Mouse (Mus musculus) monocyte, adult 2 months (primary cell): ENCODE results near the gene Plce1.

Source experiments
- DNase-seq, 2 experiments: peaks; one replicate each; pipeline ENCODE4 v3.0.0; 2022; ENCODE audit warnings: low spot score in 2 of 2, low read depth in 1 of 2

The Plce1 gene

DNA sequence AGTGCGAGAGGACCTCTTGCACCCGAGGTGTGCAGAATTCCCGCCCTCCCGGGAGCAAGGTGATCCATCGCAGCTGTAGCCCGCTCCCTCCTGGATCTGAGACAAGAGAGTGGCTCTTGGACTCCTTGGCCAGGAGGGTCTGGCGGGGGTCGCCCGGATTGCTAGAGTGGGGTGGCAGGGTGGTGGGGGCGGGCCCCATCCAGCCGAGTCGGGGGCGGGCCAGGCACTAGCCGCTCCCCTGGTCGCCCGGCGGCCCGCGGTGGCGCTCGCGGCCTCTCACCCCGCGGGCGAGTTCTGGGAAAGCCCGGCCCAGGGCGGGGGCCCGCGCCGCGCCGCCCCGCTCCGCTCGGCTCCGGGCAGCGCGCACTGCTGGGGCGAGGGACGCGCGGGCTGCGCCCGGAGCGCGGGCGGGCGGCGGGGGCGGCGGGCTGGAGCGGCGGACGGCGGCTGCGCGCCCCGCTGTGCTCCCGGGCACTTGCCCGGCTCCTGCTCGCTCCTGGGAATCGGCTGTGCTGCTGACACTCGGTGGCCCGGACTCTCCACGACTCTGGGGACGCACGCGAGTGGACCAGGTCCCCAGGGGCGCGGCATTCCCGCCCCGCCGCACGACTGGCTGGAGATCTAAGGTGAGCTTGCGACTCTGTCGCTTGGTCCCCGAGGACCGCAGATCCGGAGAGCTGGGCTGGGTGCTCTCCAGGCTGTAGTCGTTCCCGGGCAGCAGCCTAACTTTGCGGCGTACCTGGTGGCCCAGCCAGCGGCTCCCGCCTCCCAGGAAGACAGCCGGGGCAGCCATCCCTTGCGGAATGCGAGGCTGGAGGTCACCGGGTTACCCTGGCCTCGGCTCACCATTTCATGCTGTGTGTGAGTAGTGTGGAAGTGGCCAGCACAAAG lies at the start of gene Plce1:
Gene Plce1, plus strand, starts transcription at position 379 of the 891 bp plus-strand sequence.
- no peak for DNase-seq

DNA sequence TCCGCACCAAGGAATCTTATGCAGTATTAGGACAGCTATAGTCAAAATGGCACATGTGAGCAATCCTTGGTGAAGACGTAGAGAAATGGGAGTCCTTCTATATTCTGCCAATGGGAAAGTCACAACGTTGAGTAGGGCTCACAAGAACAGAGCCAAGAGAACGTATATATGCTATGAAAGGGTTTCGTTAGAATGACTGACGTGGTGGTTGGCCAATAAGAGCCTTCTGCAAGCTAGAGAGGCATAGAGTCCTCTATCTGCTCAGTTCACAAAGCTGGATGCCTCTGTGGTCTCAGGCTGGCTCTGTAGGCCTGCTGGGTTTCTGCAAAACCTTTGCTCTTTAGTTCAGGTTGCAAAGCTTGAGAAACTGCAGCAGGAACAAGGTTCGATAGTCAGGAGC lies 49.6 kb upstream of the Plce1 start:
- no peak for DNase-seq

DNA sequence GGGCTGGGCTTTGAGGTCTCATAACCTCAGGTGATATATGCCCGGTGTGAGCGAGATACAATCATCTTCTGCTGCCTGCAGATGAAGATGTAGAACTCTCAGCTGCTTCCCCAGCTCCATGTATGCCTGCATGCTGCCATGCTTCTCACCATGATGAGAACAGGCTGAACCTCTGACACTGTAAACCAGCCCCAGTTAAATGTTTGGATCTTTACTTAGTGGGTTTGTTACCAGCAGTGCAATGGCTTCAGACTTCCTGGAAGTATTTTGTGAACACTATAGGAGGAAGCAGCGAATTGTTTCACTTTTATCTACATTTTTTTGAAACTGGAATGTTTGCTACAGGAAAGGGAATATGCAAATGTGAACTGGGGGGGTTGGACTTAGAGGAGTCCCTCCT lies 48.9 kb upstream of the Plce1 start:
- no peak for DNase-seq

- no peak for DNase-seq
Observed at GRCm38 (mm10) chr19:38433381-38433780, 47.5 kb upstream of the Plce1 start.

GRCm38 (mm10) chr19:38435221-38435620 lies 45.7 kb upstream of the Plce1 start:
- no peak for DNase-seq

DNA sequence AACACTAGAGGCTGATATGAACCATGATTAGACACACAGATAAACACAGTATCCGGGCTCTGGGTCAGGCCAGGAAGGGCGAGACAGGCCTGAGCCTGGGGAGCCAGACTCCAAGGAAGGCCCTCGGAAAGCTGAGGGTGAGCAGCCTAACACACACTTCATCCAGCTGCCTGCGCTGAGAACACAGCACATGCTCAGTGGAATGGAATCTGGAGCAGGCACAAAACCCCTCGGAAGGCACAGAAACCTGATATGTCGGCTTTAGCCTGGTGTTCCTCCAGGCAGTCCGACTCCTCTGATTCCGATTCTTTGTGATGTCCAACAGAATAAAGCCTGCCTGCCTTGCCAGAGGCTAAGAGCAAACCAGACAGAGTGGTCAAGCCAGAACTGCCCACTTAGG lies 39.0 kb upstream of the Plce1 start:
- DNase-seq: no peak

GRCm38 (mm10) chr19:38445758-38446157 lies 35.2 kb upstream of the Plce1 start:
- DNase-seq: no peak

DNA sequence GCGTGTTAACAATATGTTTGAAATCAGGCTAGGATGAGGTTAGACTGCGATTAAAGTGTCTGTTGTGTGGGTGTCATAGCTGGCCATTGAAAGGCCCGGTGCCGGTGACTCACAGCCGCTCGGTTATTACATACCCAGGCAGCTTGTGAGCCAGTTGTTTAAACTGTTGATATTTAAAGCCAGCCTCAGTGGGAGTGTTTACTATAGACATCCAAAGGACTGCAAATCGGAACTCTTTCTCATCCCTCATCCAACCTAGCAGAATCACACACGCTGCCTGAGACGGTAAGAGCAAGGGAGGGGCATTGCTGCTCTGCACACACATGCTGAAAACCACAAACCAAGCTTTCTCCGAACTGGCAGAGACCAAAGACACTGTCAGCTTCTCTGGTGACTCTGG lies 25.7 kb upstream of the Plce1 start:
- no peak for DNase-seq

DNA sequence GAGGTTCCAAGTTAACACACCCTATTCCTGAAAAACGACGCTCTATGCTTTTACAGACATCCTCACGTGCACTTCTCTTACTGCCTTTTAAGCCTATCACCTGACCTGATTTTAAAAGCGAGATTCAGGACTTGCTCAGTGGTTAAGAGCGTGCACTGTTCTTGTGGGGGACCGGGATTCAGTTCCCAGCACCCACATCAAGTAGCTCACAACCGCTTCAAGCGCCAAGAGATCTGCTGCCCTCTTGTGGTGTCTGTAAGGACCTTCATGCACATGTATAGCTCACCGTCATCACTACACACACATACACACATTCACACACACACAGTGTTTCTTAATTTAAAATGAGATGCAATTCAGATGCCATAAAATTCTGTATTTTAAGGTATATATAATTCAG lies 21.9 kb upstream of the Plce1 start:
- no peak for DNase-seq

DNA sequence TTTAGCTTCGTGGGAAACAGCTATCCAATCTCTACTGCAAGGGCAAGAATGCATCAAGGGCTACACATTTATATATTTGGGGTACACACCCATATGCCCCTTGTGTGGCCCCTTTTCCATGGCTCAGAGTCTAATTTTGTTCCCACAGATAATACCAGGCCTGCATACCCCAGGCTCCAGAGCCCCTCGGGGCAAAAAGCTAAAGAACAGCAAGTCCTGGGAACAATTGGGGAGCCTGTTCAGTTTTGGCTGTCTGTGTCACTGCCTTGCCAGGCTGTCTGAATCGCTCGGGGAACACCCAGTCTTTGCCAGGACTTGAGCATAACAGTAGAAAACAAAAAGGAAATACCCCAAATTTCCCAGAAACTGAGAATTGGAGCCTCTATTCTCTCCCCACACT lies 20.2 kb upstream of the Plce1 start:
- no peak for DNase-seq

- DNase-seq: no peak
Observed at GRCm38 (mm10) chr19:38470257-38470893, 10.5 kb upstream of the Plce1 start.

- no peak for DNase-seq
Observed at GRCm38 (mm10) chr19:38475394-38475793, 5.5 kb upstream of the Plce1 start.

DNA sequence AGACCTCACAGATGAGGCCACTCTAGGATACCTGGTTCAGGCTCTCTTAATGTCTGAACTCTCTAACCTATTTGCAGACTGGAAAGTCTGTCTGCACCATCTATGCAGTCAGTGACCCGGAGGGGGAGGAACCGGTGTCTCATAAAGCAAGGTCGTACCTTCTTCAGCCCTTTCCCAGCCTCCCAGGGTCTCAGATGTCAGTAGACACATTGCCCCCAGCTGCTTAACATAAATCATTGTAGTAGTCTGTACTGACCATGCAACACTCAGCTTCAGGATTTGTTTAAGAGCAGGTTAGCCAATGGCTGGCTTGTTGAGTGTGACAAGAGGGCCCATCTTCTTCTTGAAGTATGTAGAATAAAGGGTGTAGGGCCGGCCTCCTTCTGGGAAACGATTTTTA lies 2.6 kb upstream of the Plce1 start:
- no peak for DNase-seq

- no peak for DNase-seq
Observed at GRCm38 (mm10) chr19:38478948-38479347, 2.0 kb upstream of the Plce1 start.

DNA sequence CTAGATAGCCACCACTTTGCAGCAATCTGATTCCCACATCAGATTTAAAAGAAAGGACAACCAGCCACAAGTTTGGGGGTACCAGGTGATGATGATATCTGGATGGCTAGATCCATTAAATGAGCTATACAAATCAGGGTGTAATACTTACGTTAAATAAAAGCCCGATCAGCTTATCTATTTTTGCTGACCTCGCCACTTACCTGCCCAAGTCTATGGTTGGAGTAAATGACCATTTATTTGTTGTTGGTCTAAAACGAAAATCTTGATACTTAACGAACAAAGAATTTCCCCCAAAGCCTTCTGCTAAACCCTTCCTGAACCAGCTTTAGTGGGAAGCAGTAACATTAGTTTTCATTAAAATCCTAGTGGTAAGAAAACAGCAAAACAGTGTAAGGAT lies 1.4 kb upstream of the Plce1 start:
- DNase-seq: no peak

- DNase-seq: no peak
Observed at GRCm38 (mm10) chr19:38480156-38480720, 671 bp upstream of the Plce1 start.

DNA sequence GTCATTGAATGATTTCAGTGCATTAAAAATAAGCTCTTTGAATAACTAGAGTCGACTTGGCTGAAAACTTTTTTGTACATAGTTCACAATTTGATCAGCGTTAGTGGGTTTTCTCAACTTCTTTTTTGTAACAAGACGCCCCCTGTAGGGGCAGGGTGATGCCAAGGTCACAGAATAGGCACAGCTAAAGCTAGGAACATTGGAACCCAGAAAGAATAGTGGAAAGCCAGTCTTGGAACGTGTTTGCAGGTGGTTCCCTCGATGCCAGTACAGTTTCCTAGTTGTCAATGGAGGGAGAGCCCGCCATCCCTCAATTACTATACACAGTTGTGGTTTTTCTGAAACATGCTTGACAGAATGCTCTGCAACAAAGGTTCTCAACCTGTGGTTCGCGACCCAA lies 997 bp downstream of the Plce1 start:
- no peak for DNase-seq

GRCm38 (mm10) chr19:38482406-38483181 lies 1.7 kb downstream of the Plce1 start:
- no peak for DNase-seq

DNA sequence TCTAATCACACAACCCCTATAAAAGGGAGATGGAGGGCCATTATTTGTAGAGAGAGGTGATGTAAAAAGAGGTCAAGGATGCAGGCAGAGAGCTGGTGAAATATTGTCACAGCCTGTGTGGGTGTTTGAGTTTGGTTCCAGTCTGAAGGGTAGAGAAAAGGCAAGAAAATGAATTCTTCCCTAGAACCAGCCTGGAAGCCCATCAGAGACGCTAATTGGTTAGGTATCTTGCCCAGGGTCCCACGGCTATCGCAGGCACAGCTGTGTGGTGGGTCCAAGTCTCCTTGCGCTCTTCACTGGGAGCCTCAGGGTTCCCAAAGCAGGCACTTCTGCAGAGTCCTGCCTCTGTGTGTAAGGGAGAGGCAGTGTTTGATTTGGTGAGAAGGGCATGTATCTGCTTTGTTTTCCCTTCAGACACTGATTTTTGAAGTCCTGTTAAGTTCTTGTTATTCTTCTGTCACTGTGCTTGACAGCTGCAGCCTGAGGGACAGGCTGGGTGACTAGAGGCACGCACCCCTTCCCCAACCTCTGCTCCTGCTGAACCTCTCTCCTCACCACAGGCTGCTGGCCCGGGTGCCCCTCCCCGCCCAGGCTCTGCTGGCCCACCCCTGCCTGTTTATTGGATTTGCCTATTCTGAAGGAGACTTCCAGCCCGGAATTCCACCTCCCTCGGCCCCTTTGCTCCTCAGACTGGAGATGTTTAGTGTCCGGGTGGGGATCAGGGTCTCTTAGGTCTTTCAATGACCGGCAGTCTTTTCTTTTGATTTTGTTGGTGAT lies 5.1 kb downstream of the Plce1 start:
- DNase-seq: no peak

GRCm38 (mm10) chr19:38487501-38487900 lies 6.6 kb downstream of the Plce1 start:
- DNase-seq: no peak
